Mouse (Mus musculus): ENCODE measurements around the gene Elobl. TPM values are rescaled to one million over a fixed set of nuclear protein-coding genes. Genes with fewer than 3 reads are reported as not detected.
"Not testable (repeated sequence)": the region's sequence is repeated elsewhere in the genome, so short reads cannot be mapped to it uniquely, and the experiment has no call there.

The Elobl gene
- polyA plus RNA-seq, 1 experiment from 2014 or later = not detected

- H3K9ac ChIP-seq (ENCODE audit: low read depth, low read length) = peak overlapping the region; percentile 85
- H3K4me1 ChIP-seq (replicated peaks; ENCODE audit: control insufficient read depth, insufficient read depth, low read length) = peaks cover 2% of the 10 kb centered on the region
- H3K36me3 ChIP-seq (ENCODE audit: control insufficient read depth, insufficient read depth) = peaks cover 8% of the 10 kb centered on the region; the same call in 1 of the 2 replicates
- TF ChIP-seq CTCF (IDR thresholded peaks at IDR 0.05; ENCODE audit: low read depth) = no peak
- peak overlapping the region; percentile 92 for H3K27ac ChIP-seq (ENCODE audit: low read depth, low read length)
- no peaks in the 10 kb centered on the region for H3K9me3 ChIP-seq (ENCODE audit: control insufficient read depth)
- no peaks in the 10 kb centered on the region for H3K27me3 ChIP-seq (replicated peaks; ENCODE audit: control insufficient read depth, insufficient read depth, low read length)
- ATAC-seq = no peak; the same call in 1 of the 2 replicates
- peak overlapping the region; percentile 85 for H3K4me3 ChIP-seq (ENCODE audit: low read depth, low read length)
- WGBS = 14% methylated on average over 33 of the region's 33 CpGs
- H3K4me2 ChIP-seq (replicated peaks; ENCODE audit: low read depth) = peak overlapping the region; percentile 79
Observed at GRCm38 (mm10) chr11:88999723-89000526, 33.2 kb upstream of the Elobl start.

- Histone ChIP-seq H3K27ac (ENCODE audit: low read depth, low read length) (peak within 1 kb of the TSS; percentile 92), H3K9ac (ENCODE audit: low read depth, low read length) (peak within 1 kb of the TSS; percentile 85), H3K4me3 (ENCODE audit: low read depth, low read length) (peak within 1 kb of the TSS; percentile 85), H3K9me3 (ENCODE audit: control insufficient read depth) (no peaks in the 10 kb centered on the region), H3K4me2 (replicated peaks; ENCODE audit: low read depth) (peak within 1 kb of the TSS; percentile 79), H3K4me1 (replicated peaks; ENCODE audit: control insufficient read depth, insufficient read depth, low read length) (peaks cover 2% of the 10 kb centered on the region), H3K36me3 (ENCODE audit: control insufficient read depth, insufficient read depth) (0 out of 2 replicates have a peak, but pooled peaks cover 4% of the 10 kb centered on the region), H3K27me3 (replicated peaks; ENCODE audit: control insufficient read depth, insufficient read depth, low read length) (no peaks in the 10 kb centered on the region)
- 2% methylated on average over 48 of the region's 48 CpGs for WGBS
- TF ChIP-seq CTCF (IDR thresholded peaks at IDR 0.05; ENCODE audit: low read depth) = peak; percentile 61
- peak; percentile 90 for ATAC-seq
Observed at GRCm38 (mm10) chr11:88998974-88999722, 32.4 kb upstream of the Elobl start, which contains the start of gene Trim25. Gene Trim25 (plus strand): TSS chr11:88999376.

GRCm38 (mm10) chr11:88998406-88998805 lies 31.7 kb upstream of the Elobl start:
- no peaks in the 10 kb centered on the region for H3K9me3 ChIP-seq (ENCODE audit: control insufficient read depth)
- H3K4me2 ChIP-seq (replicated peaks; ENCODE audit: low read depth) = peak overlapping the region; percentile 79
- no peak overlapping the region; the same call in 1 of the 2 replicates for H3K4me3 ChIP-seq (ENCODE audit: low read depth, low read length)
- H3K27me3 ChIP-seq (replicated peaks; ENCODE audit: control insufficient read depth, insufficient read depth, low read length) = no peaks in the 10 kb centered on the region
- H3K9ac ChIP-seq (ENCODE audit: low read depth, low read length) = no peak overlapping the region
- ATAC-seq = no peak
- H3K4me1 ChIP-seq (replicated peaks; ENCODE audit: control insufficient read depth, insufficient read depth, low read length) = peaks cover 2% of the 10 kb centered on the region
- H3K36me3 ChIP-seq (ENCODE audit: control insufficient read depth, insufficient read depth) = no peaks in the 10 kb centered on the region
- H3K27ac ChIP-seq (ENCODE audit: low read depth, low read length) = no peak overlapping the region
- WGBS = 33% methylated on average over 3 of the region's 3 CpGs
- no peak for TF ChIP-seq CTCF (IDR thresholded peaks at IDR 0.05; ENCODE audit: low read depth)

GRCm38 (mm10) chr11:88997343-88997742 lies 30.6 kb upstream of the Elobl start:
- not testable (repeated sequence) for H3K4me2 ChIP-seq (replicated peaks; ENCODE audit: low read depth); H3K4me1 ChIP-seq (replicated peaks; ENCODE audit: control insufficient read depth, insufficient read depth, low read length); H3K4me3 ChIP-seq (ENCODE audit: low read depth, low read length); H3K36me3 ChIP-seq (ENCODE audit: control insufficient read depth, insufficient read depth); H3K9ac ChIP-seq (ENCODE audit: low read depth, low read length); ATAC-seq; H3K9me3 ChIP-seq (ENCODE audit: control insufficient read depth); H3K27ac ChIP-seq (ENCODE audit: low read depth, low read length); H3K27me3 ChIP-seq (replicated peaks; ENCODE audit: control insufficient read depth, insufficient read depth, low read length)
- 83% methylated on average over 5 of the region's 5 CpGs for WGBS
- peak; percentile 38 for TF ChIP-seq CTCF (IDR thresholded peaks at IDR 0.05; ENCODE audit: low read depth)

- Histone ChIP-seq H3K4me3 (ENCODE audit: low read depth, low read length) (no peak overlapping the region), H3K4me1 (replicated peaks; ENCODE audit: control insufficient read depth, insufficient read depth, low read length) (no peaks in the 10 kb centered on the region; the same call in 1 of the 2 replicates), H3K9ac (ENCODE audit: low read depth, low read length) (no peak overlapping the region), H3K9me3 (ENCODE audit: control insufficient read depth) (no peaks in the 10 kb centered on the region), H3K4me2 (replicated peaks; ENCODE audit: low read depth) (peak overlapping the region; percentile 39), H3K27me3 (replicated peaks; ENCODE audit: control insufficient read depth, insufficient read depth, low read length) (no peaks in the 10 kb centered on the region), H3K36me3 (ENCODE audit: control insufficient read depth, insufficient read depth) (no peaks in the 10 kb centered on the region), H3K27ac (ENCODE audit: low read depth, low read length) (peak overlapping the region; percentile 29; the same call in 1 of the 2 replicates)
- ATAC-seq = no peak
- TF ChIP-seq CTCF (IDR thresholded peaks at IDR 0.05; ENCODE audit: low read depth) = no peak
- 27% methylated on average over 7 of the region's 7 CpGs for WGBS
Observed at GRCm38 (mm10) chr11:88996427-88996826, 29.7 kb upstream of the Elobl start.

- Histone ChIP-seq H3K36me3 (ENCODE audit: control insufficient read depth, insufficient read depth) (no peaks in the 10 kb centered on the region), H3K9me3 (ENCODE audit: control insufficient read depth) (no peaks in the 10 kb centered on the region), H3K4me2 (replicated peaks; ENCODE audit: low read depth) (0 out of 2 replicates have a peak overlapping the region, but pooled peaks have one; percentile 39), H3K4me3 (ENCODE audit: low read depth, low read length) (no peak overlapping the region), H3K9ac (ENCODE audit: low read depth, low read length) (no peak overlapping the region), H3K27ac (ENCODE audit: low read depth, low read length) (0 out of 2 replicates have a peak overlapping the region, but pooled peaks have one; percentile 29), H3K27me3 (replicated peaks; ENCODE audit: control insufficient read depth, insufficient read depth, low read length) (no peaks in the 10 kb centered on the region), H3K4me1 (replicated peaks; ENCODE audit: control insufficient read depth, insufficient read depth, low read length) (no peaks in the 10 kb centered on the region; the same call in 1 of the 2 replicates)
- TF ChIP-seq CTCF (IDR thresholded peaks at IDR 0.05; ENCODE audit: low read depth) = no peak
- WGBS = 74% methylated on average over 2 of the region's 2 CpGs
- no peak for ATAC-seq
Observed at GRCm38 (mm10) chr11:88995616-88996015, 28.9 kb upstream of the Elobl start.

Data from intestine, postnatal 0 days (tissue).